In the genomic region with DNA sequence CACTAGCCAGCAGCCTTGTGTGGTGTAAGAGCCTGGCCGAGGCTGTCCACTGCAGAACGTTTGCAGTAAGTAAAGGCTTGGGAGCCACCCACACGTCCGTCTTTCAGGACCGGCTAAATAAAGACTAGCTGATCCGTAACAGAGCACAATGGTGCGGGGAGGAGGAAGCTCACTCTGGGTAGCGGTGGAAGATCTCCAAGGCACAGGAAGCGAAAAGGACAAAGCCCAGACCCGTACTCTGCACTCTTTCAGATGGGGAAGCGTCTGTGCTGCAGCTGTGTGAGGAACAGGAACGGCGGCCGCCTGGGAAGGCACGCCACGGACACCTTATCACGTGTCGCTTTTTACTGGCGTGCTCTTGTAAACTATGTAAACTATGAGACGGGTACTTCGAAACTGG, we compare ENCODE assay signal across 8 mouse cellular contexts. TPM values are rescaled to one million over a fixed set of nuclear protein-coding genes. Genes with fewer than 3 reads are reported as not detected.
DNase-seq lines count a peak whose midpoint lies in the region; ATAC-seq lines count a peak whose summit lies in the region.

No protein-coding gene starts in this region.

- no peaks in the 10 kb centered on the region for H3K9me3 ChIP-seq in embryonic facial prominence, embryonic 10.5 days
- H3K9me3 ChIP-seq in hindbrain, embryonic 10.5 days, result 0 out of 2 replicates have a peak, but pooled peaks cover 4% of the 10 kb centered on the region
- H3K9me3 ChIP-seq in limb, embryonic 12.5 days, result 0 out of 2 replicates have a peak, but pooled peaks cover 9% of the 10 kb centered on the region
- peaks cover 8% of the 10 kb centered on the region; the same call in 1 of the 2 replicates for H3K9me3 ChIP-seq in midbrain, embryonic 10.5 days (replicated peaks)

- peak; percentile 34 for DNase-seq in cerebellum, postnatal 10 days
- DNase-seq in cerebellum, postnatal 4 days (ENCODE audit: low spot score in 2 of 2), result no peak
- DNase-seq in embryonic facial prominence, embryonic 10.5 days (ENCODE audit: low spot score), result no peak
- DNase-seq in hindbrain, embryonic 10.5 days (ENCODE audit: low spot score), result peak; percentile 27
- peak; percentile 40 for DNase-seq in midbrain, embryonic 10.5 days (ENCODE audit: low spot score)
- DNase-seq in adrenal gland, adult 2 months, result no peak
- no peak for DNase-seq in cerebellum, adult 8-10 months

- no peak overlapping the region for H3K4me3 ChIP-seq in embryonic facial prominence, embryonic 10.5 days
- no peak overlapping the region for H3K4me3 ChIP-seq in hindbrain, embryonic 10.5 days
- H3K4me3 ChIP-seq in limb, embryonic 12.5 days (replicated peaks), result no peak overlapping the region
- no peak overlapping the region for H3K4me3 ChIP-seq in midbrain, embryonic 10.5 days

- no peak overlapping the region for H3K4me2 ChIP-seq in limb, embryonic 12.5 days

- H3K36me3 ChIP-seq in embryonic facial prominence, embryonic 10.5 days (replicated peaks), result peaks cover 100% of the 10 kb centered on the region
- H3K36me3 ChIP-seq in hindbrain, embryonic 10.5 days, result peaks cover 100% of the 10 kb centered on the region
- peaks cover 100% of the 10 kb centered on the region for H3K36me3 ChIP-seq in limb, embryonic 12.5 days
- peaks cover 100% of the 10 kb centered on the region for H3K36me3 ChIP-seq in midbrain, embryonic 10.5 days

- 63% methylated on average over 21 of the region's 21 CpGs for WGBS in embryonic facial prominence, embryonic 10.5 days
- WGBS in hindbrain, embryonic 10.5 days, result 39% methylated on average over 21 of the region's 21 CpGs
- WGBS in limb, embryonic 12.5 days, result 81% methylated on average over 21 of the region's 21 CpGs
- 47% methylated on average over 21 of the region's 21 CpGs for WGBS in midbrain, embryonic 10.5 days

- no peak overlapping the region for H3K9ac ChIP-seq in limb, embryonic 12.5 days (replicated peaks)

- no peaks in the 10 kb centered on the region for H3K27me3 ChIP-seq in embryonic facial prominence, embryonic 10.5 days (replicated peaks; ENCODE audit: low read depth, poor library complexity, severe bottlenecking)
- no peaks in the 10 kb centered on the region for H3K27me3 ChIP-seq in hindbrain, embryonic 10.5 days (ENCODE audit: insufficient read depth, poor library complexity, severe bottlenecking)
- H3K27me3 ChIP-seq in limb, embryonic 12.5 days, result no peaks in the 10 kb centered on the region
- H3K27me3 ChIP-seq in midbrain, embryonic 10.5 days (ENCODE audit: low read depth, poor library complexity, severe bottlenecking), result no peaks in the 10 kb centered on the region

- ATAC-seq in limb, embryonic 12.5 days (ENCODE audit: insufficient number of reproducible peaks, insufficient read depth, low FRiP score, low TSS enrichment, low read depth), result no peak

- H3K4me1 ChIP-seq in embryonic facial prominence, embryonic 10.5 days, result peaks cover 47% of the 10 kb centered on the region
- H3K4me1 ChIP-seq in hindbrain, embryonic 10.5 days (replicated peaks), result peaks cover 64% of the 10 kb centered on the region
- H3K4me1 ChIP-seq in limb, embryonic 12.5 days (replicated peaks), result peaks cover 3% of the 10 kb centered on the region
- peaks cover 58% of the 10 kb centered on the region for H3K4me1 ChIP-seq in midbrain, embryonic 10.5 days

- peak overlapping the region; percentile 57; the same call in 1 of the 2 replicates for H3K27ac ChIP-seq in embryonic facial prominence, embryonic 10.5 days (replicated peaks)
- peak overlapping the region; percentile 69 for H3K27ac ChIP-seq in hindbrain, embryonic 10.5 days
- peak overlapping the region; percentile 41; the same call in 1 of the 2 replicates for H3K27ac ChIP-seq in limb, embryonic 12.5 days
- H3K27ac ChIP-seq in midbrain, embryonic 10.5 days (replicated peaks), result peak overlapping the region; percentile 66

RNA-seq across cellular contexts. Expression of a gene that starts 22.5 kb away (rescaled TPM):
- polyA plus RNA-seq in embryonic facial prominence, embryonic 10.5 days (2016; fragmentation: Nextera tagmentation; extraction: Ambion mirVana), result 143 and 156 TPM in 2 replicates
- polyA plus RNA-seq in hindbrain, embryonic 10.5 days (2016; fragmentation: Nextera tagmentation; extraction: Ambion mirVana), result 148 and 190 TPM in 2 replicates
- polyA plus RNA-seq in limb, embryonic 12.5 days (2016; fragmentation: Nextera tagmentation; extraction: Ambion mirVana), result 148 and 158 TPM in 2 replicates
- polyA plus RNA-seq in midbrain, embryonic 10.5 days (2016; fragmentation: Nextera tagmentation; extraction: Ambion mirVana), result 128 and 162 TPM in 2 replicates
- 10 to 100 TPM; 74.6 to 87.7 TPM for total RNA-seq in adrenal gland, adult 2 months (2021)
- 59.2 and 65.3 TPM in 2 replicates for polyA plus RNA-seq in adrenal gland, adult 2 months (2012; rRNA removed)

RNA-seq across cellular contexts. Expression of a gene that starts 29.5 kb away (rescaled TPM):
- 57.7 and 58.9 TPM in 2 replicates for polyA plus RNA-seq in embryonic facial prominence, embryonic 10.5 days (2016; fragmentation: Nextera tagmentation; extraction: Ambion mirVana)
- 54.8 and 56.2 TPM in 2 replicates for polyA plus RNA-seq in hindbrain, embryonic 10.5 days (2016; fragmentation: Nextera tagmentation; extraction: Ambion mirVana)
- 54.7 and 63.8 TPM in 2 replicates for polyA plus RNA-seq in limb, embryonic 12.5 days (2016; fragmentation: Nextera tagmentation; extraction: Ambion mirVana)
- 56.3 and 58.7 TPM in 2 replicates for polyA plus RNA-seq in midbrain, embryonic 10.5 days (2016; fragmentation: Nextera tagmentation; extraction: Ambion mirVana)
- 10 to 100 TPM; 61.5 to 66.3 TPM for total RNA-seq in adrenal gland, adult 2 months (2021)
- 255 and 262 TPM in 2 replicates for polyA plus RNA-seq in adrenal gland, adult 2 months (2012; rRNA removed)

Comparison
In these comparisons a context has a peak if more than half of its experiments do, and no peak if none do; other contexts are left out.
1. DNase-seq: peak in cerebellum, postnatal 10 days (2 of 2), hindbrain, embryonic 10.5 days (single experiment) and midbrain, embryonic 10.5 days (single experiment); none in cerebellum, postnatal 4 days (0 of 2), embryonic facial prominence, embryonic 10.5 days (single experiment), adrenal gland, adult 2 months (single experiment) and cerebellum, adult 8-10 months (single experiment).
2. Peak in every context shown above with its lines, with median percentiles within 50 percentile points of each other: H3K27ac ChIP-seq.